Mouse (Mus musculus) liver, embryonic 14.5 days (tissue): ENCODE data around the gene Pcnx2. TPM values are rescaled to one million over a fixed set of nuclear protein-coding genes. Genes with fewer than 3 reads are reported as not detected.
A peak's percentile ranks its signal among the peaks of the same experiment; 100 is the strongest.

Experiments
- ATAC-seq: fragments of 200-750 bp; cut with Nextera tagmentation; 2 replicates; pipeline ENCODE4 v1.8.0; 2017; ENCODE audit warnings: moderate number of reproducible peaks, mild to moderate bottlenecking, moderate library complexity; ENCODE audit not compliant: insufficient read depth
- DNase-seq, 3 experiments: peaks; one replicate each; pipeline ENCODE4 v3.0.0-alpha.2; 2012 to 2013; ENCODE audit warnings: low read depth in 3 of 3, low spot score in 3 of 3
- H3K27ac ChIP-seq: fragments of 300-500 bp; sonication (generic); 2 replicates; pipeline ENCODE4 v1.5.1; 2014; ENCODE audit warnings: moderate library complexity, mild to moderate bottlenecking, control low read depth, inconsistent platforms
- H3K27me3 ChIP-seq: fragments of 300-500 bp; sonication (generic); 2 replicates; pipeline ENCODE4 v1.6.1; 2014; ENCODE audit warnings: mild to moderate bottlenecking, low read length, moderate library complexity; ENCODE audit not compliant: control insufficient read depth, insufficient read depth
- H3K36me3 ChIP-seq: fragments of 300-500 bp; sonication (generic); replicated peaks from 2 replicates; pipeline ENCODE4 v1.6.1; 2014; ENCODE audit warnings: low read depth; ENCODE audit not compliant: control insufficient read depth, insufficient read depth
- H3K4me1 ChIP-seq, 2 experiments: fragments of 200-500 bp in 1 of 2; fragments of 300-500 bp in 1 of 2; sonication (generic) in 1 of 2; replicated peaks; 2 replicates each; pipeline ENCODE4 v1.6.1; 2012 to 2014; ENCODE audit warnings: antibody characterized with exemption in 1 of 2, inconsistent platforms in 1 of 2, low read length in 1 of 2; ENCODE audit not compliant: control insufficient read depth in 2 of 2, insufficient read depth in 2 of 2
- H3K4me2 ChIP-seq: fragments of 300-500 bp; sonication (generic); 2 replicates; pipeline ENCODE4 v1.6.1; 2014; ENCODE audit warnings: low read depth, mild to moderate bottlenecking, control low read depth, moderate library complexity
- H3K4me3 ChIP-seq, 2 experiments: fragments of 200-500 bp in 1 of 2; fragments of 300-500 bp in 1 of 2; sonication (generic) in 1 of 2; 2 replicates each; pipeline ENCODE4 v1.5.1; 2012 to 2014; ENCODE audit warnings: low read depth in 2 of 2, low read length in 2 of 2, mild to moderate bottlenecking in 2 of 2, control low read depth in 1 of 2, inconsistent platforms in 1 of 2, moderate library complexity in 1 of 2; ENCODE audit not compliant: insufficient read depth in 1 of 2
- H3K9ac ChIP-seq: fragments of 300-500 bp; sonication (generic); replicated peaks from 2 replicates; pipeline ENCODE4 v1.6.1; 2014; ENCODE audit warnings: mild to moderate bottlenecking, control low read depth, moderate library complexity
- H3K9me3 ChIP-seq: fragments of 300-500 bp; sonication (generic); 2 replicates; pipeline ENCODE4 v1.6.1; 2016; ENCODE audit warnings: low read length, mixed read lengths; ENCODE audit not compliant: control insufficient read depth
- CTCF ChIP-seq: IDR thresholded peaks from 2 replicates; pipeline ENCODE4 v1.5.1; 2016; ENCODE audit warnings: antibody characterized with exemption, low read depth, control low read depth
- EP300 ChIP-seq: IDR thresholded peaks from 2 replicates; pipeline ENCODE4 v1.6.1; 2016; ENCODE audit warnings: antibody characterized with exemption, low read depth
- WGBS: fragments of 180-500 bp; shearing (Covaris S2); extraction: QIAGEN DNeasy Blood & Tissue Kit; methylation state at CpG from one replicate; pipeline ENCODE4 v1.1.7; 2014; ENCODE audit not compliant: insufficient replicate concordance; 5-methylcytosine and 5-hydroxymethylcytosine counted together
- polyA plus RNA-seq, 2 experiments: library from polyadenylated mRNA; depleted of rRNA in 1 of 2; stranded (reverse) in 1 of 2; unstranded in 1 of 2; fragments of >200 nt; fragmentation: Nextera tagmentation in 1 of 2; extraction: Ambion mirVana in 1 of 2; gene quantifications; 2 replicates each; pipeline versions ENCODE4 v1.2.1 to v1.2.3; 2012 to 2014

Gene Pcnx2
- polyA plus RNA-seq, 2 experiments: 0.19 TPM; not detected in 1

GRCm38 (mm10) chr8:125807905-125808310 is 90.2 kb downstream of the Pcnx2 start:
- DNase-seq: no peak
- Histone ChIP-seq H3K4me3 (no peak overlapping the region), H3K4me1 (no peaks in the 10 kb centered on the region), H3K9me3 (no peaks in the 10 kb centered on the region), H3K27me3 (no peaks in the 10 kb centered on the region), H3K9ac (no peak overlapping the region), H3K36me3 (no peaks in the 10 kb centered on the region), H3K4me2 (no peak overlapping the region), H3K27ac (no peak overlapping the region)
- TF ChIP-seq CTCF: no peak
- TF ChIP-seq EP300: no peak
- WGBS: 71% methylated on average over 12 of the region's 12 CpGs
- ATAC-seq: no peak

- no peak for DNase-seq
- 74% methylated on average over 12 of the region's 12 CpGs for WGBS
- no peak for ATAC-seq
- Histone ChIP-seq H3K36me3 (no peaks in the 10 kb centered on the region), H3K9ac (no peak overlapping the region), H3K4me1 (no peaks in the 10 kb centered on the region), H3K9me3 (no peaks in the 10 kb centered on the region), H3K27me3 (no peaks in the 10 kb centered on the region), H3K4me3 (no peak overlapping the region), H3K4me2 (no peak overlapping the region), H3K27ac (no peak overlapping the region)
- TF ChIP-seq EP300 (no peak), CTCF (no peak)
Observed at GRCm38 (mm10) chr8:125806459-125806858, 91.7 kb downstream of the Pcnx2 start.

DNA sequence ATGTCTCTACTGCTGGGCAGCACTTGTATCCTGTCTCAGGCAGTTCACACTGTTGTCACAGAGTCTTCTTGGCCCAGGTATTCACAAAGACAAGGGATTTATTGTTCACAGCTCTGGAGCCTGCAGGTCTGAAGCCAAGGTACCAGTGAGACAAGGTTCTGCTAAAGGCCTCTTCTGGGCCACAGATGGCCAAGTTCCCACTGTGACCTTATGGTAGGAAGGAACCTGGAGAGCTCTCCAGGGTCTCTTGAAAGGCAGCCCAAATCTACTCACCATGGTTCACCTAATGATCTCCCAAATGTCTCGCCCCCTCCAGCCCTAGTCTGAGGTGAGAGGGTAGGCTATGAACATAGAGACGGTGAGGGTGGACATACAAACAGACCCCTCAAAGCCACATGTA is 101.1 kb downstream of the Pcnx2 start:
- H3K4me1 ChIP-seq: peaks cover 0 to 14% of the 10 kb centered on the region in 2 experiments; a peak in 2 of 4 replicates
- no peak overlapping the region for H3K9ac ChIP-seq
- 69% methylated on average over 2 of the region's 2 CpGs for WGBS
- no peak overlapping the region for H3K4me3 ChIP-seq
- H3K36me3 ChIP-seq: no peaks in the 10 kb centered on the region
- no peak for TF ChIP-seq CTCF
- no peak for TF ChIP-seq EP300
- H3K4me2 ChIP-seq: no peak overlapping the region
- no peak for ATAC-seq
- H3K9me3 ChIP-seq: no peaks in the 10 kb centered on the region
- no peak overlapping the region for H3K27ac ChIP-seq
- no peak for DNase-seq
- no peaks in the 10 kb centered on the region for H3K27me3 ChIP-seq

GRCm38 (mm10) chr8:125795341-125795740 is 102.8 kb downstream of the Pcnx2 start:
- no peak for TF ChIP-seq CTCF
- TF ChIP-seq EP300: no peak
- Histone ChIP-seq H3K4me3 (no peak overlapping the region), H3K27ac (no peak overlapping the region), H3K4me2 (no peak overlapping the region), H3K27me3 (no peaks in the 10 kb centered on the region), H3K9ac (no peak overlapping the region), H3K4me1 (peaks cover 0 to 14% of the 10 kb centered on the region in 2 experiments; a peak in 2 of 4 replicates), H3K9me3 (no peaks in the 10 kb centered on the region), H3K36me3 (no peaks in the 10 kb centered on the region)
- ATAC-seq (no peak), DNase-seq (no peak)
- WGBS: 79% methylated on average over 2 of the region's 2 CpGs

- no peak overlapping the region for H3K4me3 ChIP-seq
- H3K9me3 ChIP-seq: no peaks in the 10 kb centered on the region
- ATAC-seq (peak; percentile 75), DNase-seq (peak in 1 of 3 experiments; percentile 22)
- TF ChIP-seq EP300: peak; percentile 69
- no peak for TF ChIP-seq CTCF
- H3K27ac ChIP-seq: no peak overlapping the region
- no peaks in the 10 kb centered on the region for H3K36me3 ChIP-seq
- no peak overlapping the region for H3K9ac ChIP-seq
- no peak overlapping the region for H3K4me2 ChIP-seq
- peaks cover 0 to 14% of the 10 kb centered on the region in 2 experiments; a peak in 2 of 4 replicates for H3K4me1 ChIP-seq
- no peaks in the 10 kb centered on the region for H3K27me3 ChIP-seq
- WGBS: 11% methylated on average over 9 of the region's 9 CpGs
Observed at GRCm38 (mm10) chr8:125792816-125793455, 105.2 kb downstream of the Pcnx2 start.
